Mouse (Mus musculus): ENCODE data around the gene Gpc3. TPM values are rescaled to one million over a fixed set of nuclear protein-coding genes. Genes with fewer than 3 reads are reported as not detected.

Gpc3 gene
- polyA plus RNA-seq, 1 experiment: 9.2 TPM

DNA sequence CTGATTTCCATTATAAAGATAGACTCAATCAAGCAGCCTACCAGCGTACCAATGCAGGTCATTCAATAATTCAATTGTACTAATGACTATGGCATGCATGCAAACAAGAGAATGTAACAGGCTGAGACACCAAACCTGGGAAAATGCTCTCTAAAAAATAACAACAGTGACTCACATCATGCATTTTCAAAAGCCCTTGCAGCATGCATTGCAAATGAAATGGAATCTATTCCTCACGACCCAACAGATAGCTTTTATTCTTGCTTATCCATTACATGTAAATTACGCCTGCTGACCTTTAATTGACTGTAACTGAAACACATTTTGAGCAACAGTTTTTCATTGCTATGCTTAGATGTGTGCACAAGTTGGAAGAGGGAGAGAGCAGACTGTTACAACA is 200.8 kb downstream of the Gpc3 start:
- no peak overlapping the region for H3K27ac ChIP-seq (ENCODE audit: control insufficient read depth, insufficient read depth, low read length)

DNA sequence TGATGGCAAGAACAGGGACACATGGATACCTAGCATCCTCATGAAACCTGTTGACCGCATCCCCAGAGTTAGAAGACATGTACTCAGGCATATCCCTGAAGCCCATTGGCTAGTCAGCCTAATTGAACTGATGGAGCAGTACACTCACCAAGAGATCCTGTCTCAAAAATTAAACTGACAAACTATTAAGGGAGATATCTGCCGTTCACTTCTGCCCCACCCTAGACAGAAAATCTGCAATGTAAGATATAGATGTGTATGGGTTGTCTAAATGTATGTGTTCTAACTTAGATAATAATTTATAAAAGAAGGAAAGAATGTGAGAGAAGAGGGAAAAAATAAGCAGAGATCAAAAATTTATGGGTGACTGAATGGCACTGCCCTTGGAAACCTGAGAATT is 212.6 kb downstream of the Gpc3 start:
- Histone ChIP-seq H3K36me3 (ENCODE audit: control insufficient read depth, insufficient read depth, low read length) (no peaks in the 10 kb centered on the region), H3K27me3 (ENCODE audit: control insufficient read depth, insufficient read depth, low read length) (no peaks in the 10 kb centered on the region), H3K27ac (ENCODE audit: control insufficient read depth, insufficient read depth, low read length) (no peak overlapping the region), H3K4me3 (ENCODE audit: control insufficient read depth, insufficient read depth, low read length) (no peak overlapping the region), H3K4me1 (replicated peaks; ENCODE audit: control insufficient read depth, insufficient read depth, low read length) (no peaks in the 10 kb centered on the region)
- no peak for DNase-seq
- 96% methylated on average over 2 of the region's 2 CpGs for WGBS
- TF ChIP-seq POLR2A (IDR thresholded peaks at IDR 0.05; ENCODE audit: control insufficient read depth, extremely low read depth, insufficient read depth, low read length, poor library complexity): no peak
- TF ChIP-seq CTCF (IDR thresholded peaks at IDR 0.05; ENCODE audit: borderline replicate concordance, control insufficient read depth, extremely low read depth, insufficient read depth, low read length, poor library complexity): no peak

More for the DNA sequence above, 200.8 kb downstream of the Gpc3 start:
- Histone ChIP-seq H3K4me3 (ENCODE audit: control insufficient read depth, insufficient read depth, low read length) (no peak overlapping the region), H3K27me3 (ENCODE audit: control insufficient read depth, insufficient read depth, low read length) (no peaks in the 10 kb centered on the region), H3K36me3 (ENCODE audit: control insufficient read depth, insufficient read depth, low read length) (no peaks in the 10 kb centered on the region), H3K4me1 (replicated peaks; ENCODE audit: control insufficient read depth, insufficient read depth, low read length) (no peaks in the 10 kb centered on the region)
- no peak for TF ChIP-seq POLR2A (IDR thresholded peaks at IDR 0.05; ENCODE audit: control insufficient read depth, extremely low read depth, insufficient read depth, low read length, poor library complexity)
- TF ChIP-seq CTCF (IDR thresholded peaks at IDR 0.05; ENCODE audit: borderline replicate concordance, control insufficient read depth, extremely low read depth, insufficient read depth, low read length, poor library complexity): no peak
- DNase-seq: no peak
- 92% methylated on average over 3 of the region's 3 CpGs for WGBS

DNA sequence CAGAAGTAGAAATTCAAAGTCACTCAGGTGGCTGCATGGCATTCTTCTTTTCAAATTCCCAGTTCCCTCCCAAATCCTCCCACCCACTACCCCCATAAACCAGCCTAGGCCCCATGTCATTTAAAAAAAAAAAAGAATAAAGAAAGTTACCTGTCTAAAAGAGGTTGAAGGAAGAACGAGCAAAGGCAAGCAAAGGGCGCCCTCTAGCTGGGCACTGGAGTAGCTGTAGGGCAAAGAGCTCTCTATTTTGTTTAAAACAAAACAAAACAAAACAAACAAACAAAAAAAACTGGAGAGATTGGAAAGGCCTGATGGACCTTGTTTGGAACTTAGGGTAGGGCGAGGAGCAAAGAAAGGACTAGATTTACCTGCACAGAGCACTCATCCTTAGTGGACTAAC is 238.6 kb downstream of the Gpc3 start:
- no peak overlapping the region for H3K27ac ChIP-seq (ENCODE audit: control insufficient read depth, insufficient read depth, low read length)
- DNase-seq: no peak
- TF ChIP-seq POLR2A (IDR thresholded peaks at IDR 0.05; ENCODE audit: control insufficient read depth, extremely low read depth, insufficient read depth, low read length, poor library complexity): no peak
- no peak for TF ChIP-seq CTCF (IDR thresholded peaks at IDR 0.05; ENCODE audit: borderline replicate concordance, control insufficient read depth, extremely low read depth, insufficient read depth, low read length, poor library complexity)
- H3K4me3 ChIP-seq (ENCODE audit: control insufficient read depth, insufficient read depth, low read length): no peak overlapping the region
- WGBS: 60% methylated on average over 3 of the region's 3 CpGs
- no peaks in the 10 kb centered on the region for H3K27me3 ChIP-seq (ENCODE audit: control insufficient read depth, insufficient read depth, low read length)
- no peaks in the 10 kb centered on the region for H3K36me3 ChIP-seq (ENCODE audit: control insufficient read depth, insufficient read depth, low read length)
- no peaks in the 10 kb centered on the region for H3K4me1 ChIP-seq (replicated peaks; ENCODE audit: control insufficient read depth, insufficient read depth, low read length)

- H3K27ac ChIP-seq (ENCODE audit: control insufficient read depth, insufficient read depth, low read length): no peak overlapping the region
- H3K4me3 ChIP-seq (ENCODE audit: control insufficient read depth, insufficient read depth, low read length): no peak overlapping the region
- H3K36me3 ChIP-seq (ENCODE audit: control insufficient read depth, insufficient read depth, low read length): no peaks in the 10 kb centered on the region
- TF ChIP-seq POLR2A (IDR thresholded peaks at IDR 0.05; ENCODE audit: control insufficient read depth, extremely low read depth, insufficient read depth, low read length, poor library complexity) (no peak), CTCF (IDR thresholded peaks at IDR 0.05; ENCODE audit: borderline replicate concordance, control insufficient read depth, extremely low read depth, insufficient read depth, low read length, poor library complexity) (no peak)
- no peaks in the 10 kb centered on the region for H3K4me1 ChIP-seq (replicated peaks; ENCODE audit: control insufficient read depth, insufficient read depth, low read length)
- DNase-seq: no peak
- H3K27me3 ChIP-seq (ENCODE audit: control insufficient read depth, insufficient read depth, low read length): no peaks in the 10 kb centered on the region
- WGBS: 95% methylated on average over 14 of the region's 14 CpGs
Observed at GRCm38 (mm10) chrX:52374209-52374608, 239.5 kb downstream of the Gpc3 start.

GRCm38 (mm10) chrX:52372436-52372835 is 241.3 kb downstream of the Gpc3 start:
- H3K36me3 ChIP-seq (ENCODE audit: control insufficient read depth, insufficient read depth, low read length): no peaks in the 10 kb centered on the region
- no peak overlapping the region for H3K4me3 ChIP-seq (ENCODE audit: control insufficient read depth, insufficient read depth, low read length)
- DNase-seq: no peak
- no peak overlapping the region for H3K27ac ChIP-seq (ENCODE audit: control insufficient read depth, insufficient read depth, low read length)
- TF ChIP-seq POLR2A (IDR thresholded peaks at IDR 0.05; ENCODE audit: control insufficient read depth, extremely low read depth, insufficient read depth, low read length, poor library complexity) (no peak), CTCF (IDR thresholded peaks at IDR 0.05; ENCODE audit: borderline replicate concordance, control insufficient read depth, extremely low read depth, insufficient read depth, low read length, poor library complexity) (no peak)
- 77% methylated on average over 5 of the region's 5 CpGs for WGBS
- no peaks in the 10 kb centered on the region for H3K4me1 ChIP-seq (replicated peaks; ENCODE audit: control insufficient read depth, insufficient read depth, low read length)
- no peaks in the 10 kb centered on the region for H3K27me3 ChIP-seq (ENCODE audit: control insufficient read depth, insufficient read depth, low read length)

- Histone ChIP-seq H3K4me3 (ENCODE audit: control insufficient read depth, insufficient read depth, low read length) (no peak overlapping the region), H3K27me3 (ENCODE audit: control insufficient read depth, insufficient read depth, low read length) (no peaks in the 10 kb centered on the region), H3K36me3 (ENCODE audit: control insufficient read depth, insufficient read depth, low read length) (no peaks in the 10 kb centered on the region), H3K27ac (ENCODE audit: control insufficient read depth, insufficient read depth, low read length) (no peak overlapping the region), H3K4me1 (replicated peaks; ENCODE audit: control insufficient read depth, insufficient read depth, low read length) (no peaks in the 10 kb centered on the region)
- DNase-seq: no peak
- 61% methylated on average over 8 of the region's 8 CpGs for WGBS
- no peak for TF ChIP-seq POLR2A (IDR thresholded peaks at IDR 0.05; ENCODE audit: control insufficient read depth, extremely low read depth, insufficient read depth, low read length, poor library complexity)
- no peak for TF ChIP-seq CTCF (IDR thresholded peaks at IDR 0.05; ENCODE audit: borderline replicate concordance, control insufficient read depth, extremely low read depth, insufficient read depth, low read length, poor library complexity)
Observed at GRCm38 (mm10) chrX:52369938-52370758, 243.6 kb downstream of the Gpc3 start.
